Comparison of ENCODE assay signal across 8 mouse cellular contexts in the genomic region with DNA sequence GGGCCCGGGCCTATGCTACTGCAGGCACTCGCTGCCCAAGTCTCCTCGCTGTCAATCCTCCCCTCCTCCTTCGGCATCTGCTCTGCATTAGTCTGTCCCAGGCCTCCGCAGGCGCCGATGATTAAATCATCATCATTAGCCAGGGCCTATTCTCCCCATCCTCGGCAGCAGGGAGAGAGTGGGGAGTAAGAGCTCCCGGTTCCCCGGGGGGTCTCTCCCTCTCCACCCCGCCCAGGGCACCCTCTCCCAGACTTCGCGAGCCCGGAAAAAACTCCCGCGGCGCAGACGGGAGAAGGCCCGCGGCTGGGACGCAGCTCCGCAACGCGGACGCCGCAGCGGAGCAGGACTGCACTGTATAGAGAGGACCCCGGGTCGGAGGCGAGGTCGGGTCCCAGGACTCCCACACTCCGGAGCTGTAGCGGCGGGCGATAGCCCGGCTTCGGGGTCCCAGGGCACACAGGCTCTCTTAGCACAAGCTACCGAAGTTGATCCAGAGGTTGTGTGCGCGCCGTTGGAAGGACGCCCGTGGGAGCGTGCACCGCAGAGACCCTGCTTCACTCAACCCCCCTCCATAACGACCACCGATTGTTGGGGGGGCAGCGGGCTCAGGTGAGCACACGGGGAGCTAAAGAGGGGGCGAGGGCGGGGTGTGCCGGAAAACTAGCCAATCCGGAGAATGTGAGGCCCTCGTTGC. TPM values are rescaled to one million over a fixed set of nuclear protein-coding genes. Genes with fewer than 3 reads are reported as not detected.
DNase-seq lines count a peak whose midpoint lies in the region; ATAC-seq and TF ChIP-seq lines count a peak whose summit lies in the region.

Gene Pcgf1 (plus strand): TSS at position 240 of the 694 bp plus-strand sequence.

- ATAC-seq in forebrain, embryonic 15.5 days (replicated peaks) = peak; percentile 78
- peak; percentile 62; the same call in 1 of the 2 replicates for ATAC-seq in lung, embryonic 15.5 days (ENCODE audit: borderline replicate concordance, extremely low read depth, low FRiP score, low TSS enrichment)
- peak; percentile 42 for ATAC-seq in stomach, embryonic 15.5 days (ENCODE audit: insufficient read depth, low FRiP score, low read depth)

- intact Hi-C loops in gastrocnemius, adult 2 months (cut with DNase I) = loop anchor here (1.0 to 2.0 kb wide), 2 partner anchors 23 to 80 kb away; partner anchors contain the start of genes Aup1 and Htra2

- peaks cover 22% of the 10 kb centered on the region for H3K4me1 ChIP-seq in forebrain, embryonic 15.5 days
- peaks cover 14% of the 10 kb centered on the region for H3K4me1 ChIP-seq in lung, embryonic 15.5 days
- peaks cover 8% of the 10 kb centered on the region; the same call in 1 of the 2 replicates for H3K4me1 ChIP-seq in stomach, embryonic 15.5 days

- no peak for TF ChIP-seq CTCF in gastrocnemius, adult 2 months (IDR thresholded peaks at IDR 0.05)

- H3K36me3 ChIP-seq in forebrain, embryonic 15.5 days = peaks cover 10% of the 10 kb centered on the region
- H3K36me3 ChIP-seq in lung, embryonic 15.5 days = peaks cover 15% of the 10 kb centered on the region
- no peaks in the 10 kb centered on the region for H3K36me3 ChIP-seq in stomach, embryonic 15.5 days

- under 1% methylated on average over 54 of the region's 54 CpGs for WGBS in forebrain, embryonic 15.5 days
- WGBS in lung, embryonic 15.5 days = under 1% methylated on average over 54 of the region's 54 CpGs
- WGBS in stomach, embryonic 15.5 days = under 1% methylated on average over 54 of the region's 54 CpGs

- H3K9ac ChIP-seq in forebrain, embryonic 15.5 days (replicated peaks) = peak within 1 kb of the TSS; percentile 83
- H3K9ac ChIP-seq in lung, embryonic 15.5 days = peak within 1 kb of the TSS; percentile 88
- H3K9ac ChIP-seq in stomach, embryonic 15.5 days = peak within 1 kb of the TSS; percentile 68

- H3K4me3 ChIP-seq in gastrocnemius, adult 2 months = peak within 1 kb of the TSS; percentile 88
- peak within 1 kb of the TSS; percentile 80 for H3K4me3 ChIP-seq in forebrain, embryonic 15.5 days
- peak within 1 kb of the TSS; percentile 79 for H3K4me3 ChIP-seq in lung, embryonic 15.5 days
- H3K4me3 ChIP-seq in stomach, embryonic 15.5 days (replicated peaks) = peak within 1 kb of the TSS; percentile 66

- H3K4me2 ChIP-seq in forebrain, embryonic 15.5 days (replicated peaks) = peak within 1 kb of the TSS; percentile 97
- H3K4me2 ChIP-seq in lung, embryonic 15.5 days = peak within 1 kb of the TSS; percentile 97
- H3K4me2 ChIP-seq in stomach, embryonic 15.5 days = peak within 1 kb of the TSS; percentile 98

- peaks cover 47% of the 10 kb centered on the region for H3K27me3 ChIP-seq in forebrain, embryonic 15.5 days
- H3K27me3 ChIP-seq in lung, embryonic 15.5 days = peaks cover 48% of the 10 kb centered on the region
- H3K27me3 ChIP-seq in stomach, embryonic 15.5 days (replicated peaks) = peaks cover 41% of the 10 kb centered on the region

- no peaks in the 10 kb centered on the region for H3K9me3 ChIP-seq in forebrain, embryonic 15.5 days
- H3K9me3 ChIP-seq in lung, embryonic 15.5 days = no peaks in the 10 kb centered on the region
- H3K9me3 ChIP-seq in stomach, embryonic 15.5 days = no peaks in the 10 kb centered on the region

- H3K27ac ChIP-seq in gastrocnemius, adult 2 months = peak within 1 kb of the TSS; percentile 99
- H3K27ac ChIP-seq in forebrain, embryonic 15.5 days (replicated peaks) = peak within 1 kb of the TSS; percentile 92
- H3K27ac ChIP-seq in lung, embryonic 15.5 days = peak within 1 kb of the TSS; percentile 86
- H3K27ac ChIP-seq in stomach, embryonic 15.5 days = peak within 1 kb of the TSS; percentile 87

- DNase-seq in gastrocnemius, adult 2 months = no peak
- DNase-seq in gastrocnemius, adult 8-10 months (ENCODE audit: low spot score in 2 of 2) = no peak
- peak; percentile 32 for DNase-seq in A20 (ENCODE audit: low read depth, low spot score)
- DNase-seq in adrenal gland, postnatal 36 days = peak; percentile 55 to 65
- peak; percentile 54 to 57 for DNase-seq in layer of hippocampus, adult 8-10 months (ENCODE audit: low spot score in 2 of 2)

RNA-seq across cellular contexts. Expression of gene Pcgf1, which starts in this region (rescaled TPM):
- total RNA-seq in gastrocnemius, adult 2 months (2021) = 1 to 10 TPM; 8.2 to 8.7 TPM
- 1 to 10 TPM; 6.2 to 9.4 (median 7.5) TPM for total RNA-seq in gastrocnemius, adult 8-10 months (2022)
- 10 to 100 TPM; 30.9 to 38.9 TPM for total RNA-seq in adrenal gland, postnatal 36 days (2021)
- 48.1 and 49.2 TPM in 2 replicates for polyA plus RNA-seq in forebrain, embryonic 15.5 days (2015; fragmentation: Nextera tagmentation; extraction: Ambion mirVana)
- total RNA-seq in layer of hippocampus, adult 8-10 months (2022) = 10 to 100 TPM; 32.0 to 37.0 (median 34.0) TPM
- 30.5 and 31.2 TPM in 2 replicates for polyA plus RNA-seq in lung, embryonic 15.5 days (2015; fragmentation: Nextera tagmentation; extraction: Ambion mirVana)
- 29.6 and 34.6 TPM in 2 replicates for polyA plus RNA-seq in stomach, embryonic 15.5 days (2015; fragmentation: Nextera tagmentation; extraction: Ambion mirVana)

Comparison
In these comparisons a context has a peak if more than half of its experiments do, and no peak if none do; other contexts are left out.
1. DNase-seq: peak in A20 (single experiment), adrenal gland, postnatal 36 days (2 of 2) and layer of hippocampus, adult 8-10 months (2 of 2); none in gastrocnemius, adult 2 months (single experiment) and gastrocnemius, adult 8-10 months (0 of 2).
2. Peak in every context shown above with its lines, with median percentiles within 50 percentile points of each other: H3K27ac ChIP-seq, H3K4me3 ChIP-seq, ATAC-seq, H3K4me2 ChIP-seq and H3K9ac ChIP-seq.